Mouse (Mus musculus) olfactory bulb, adult 2 months (tissue): ENCODE data around the gene Kdr.

Experiments
- CTCF ChIP-seq: fragments of 200-500 bp; IDR thresholded peaks from 2 replicates; pipeline ENCODE4 v1.5.1; 2012; ENCODE audit warnings: low read depth, mild to moderate bottlenecking, low read length, moderate library complexity; ENCODE audit not compliant: insufficient read depth
- POLR2A ChIP-seq: fragments of 200-500 bp; IDR thresholded peaks from 2 replicates; pipeline ENCODE4 v1.6.1; 2012; ENCODE audit warnings: mild to moderate bottlenecking, low read depth, low read length, moderate library complexity; ENCODE audit not compliant: insufficient read depth

DNA sequence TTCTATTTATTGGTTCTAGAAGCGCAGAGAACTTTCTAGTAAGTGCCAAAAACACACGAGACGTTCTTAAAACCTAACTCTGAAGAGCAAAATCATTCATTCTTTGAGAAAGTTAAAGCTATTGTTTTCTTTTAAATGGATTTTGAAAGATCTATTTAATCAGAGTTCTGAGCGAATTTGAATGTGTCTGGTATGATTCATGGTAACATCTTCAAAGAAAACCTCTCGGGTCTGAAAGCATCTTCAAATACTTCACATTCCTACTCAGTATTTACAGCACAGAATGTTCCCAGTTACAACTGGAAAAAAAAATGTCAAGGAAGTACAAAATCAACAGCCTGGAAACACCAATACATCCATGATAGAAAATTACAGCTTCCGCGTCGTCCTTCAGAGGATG, 9.3 kb upstream of the Kdr start:
- TF ChIP-seq CTCF (no peak), POLR2A (no peak)
